ENCODE assay signal across 1 mouse cellular context in the genomic region with DNA sequence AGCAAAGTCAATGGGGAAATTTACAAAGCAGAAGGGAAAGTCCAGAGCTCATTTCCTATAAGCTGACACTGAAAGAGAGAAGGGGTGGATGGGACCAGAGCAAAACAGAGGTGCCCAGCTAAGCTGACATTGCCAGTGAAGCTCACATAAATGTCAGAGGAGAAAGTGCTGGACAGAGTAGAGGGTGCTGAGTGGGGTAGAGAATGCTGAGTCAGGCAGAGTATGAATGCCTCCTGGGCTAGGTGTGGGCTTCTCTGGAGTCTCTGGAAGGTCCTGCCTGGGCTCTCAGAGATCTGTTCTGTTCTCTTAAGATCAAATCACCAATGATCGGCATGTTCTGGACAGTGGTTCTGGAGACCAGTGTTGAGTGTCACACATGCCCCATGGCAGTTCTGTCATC.
TF ChIP-seq lines count a peak whose summit lies in the region.

No protein-coding gene starts in this region.

TF ChIP-seq in CH12.LX, 34 proteins besides CTCF, POLR2A, EP300 and RAD21:
- no peak; the same call in 1 of the 2 replicates for TF ChIP-seq ELF1 (IDR thresholded peaks at IDR 0.05; ENCODE audit: low read depth, low read length)
- 0 out of 2 replicates have a peak, but pooled peaks have one; percentile 4 for TF ChIP-seq NELFE (IDR thresholded peaks at IDR 0.05; ENCODE audit: low read depth, low read length)
- TF ChIP-seq PAX5 (IDR thresholded peaks at IDR 0.05; ENCODE audit: low read length) = no peak
- TF ChIP-seq NRF1 (IDR thresholded peaks at IDR 0.05; ENCODE audit: low read depth, low read length) = no peak
- TF ChIP-seq MAFK (IDR thresholded peaks at IDR 0.05; ENCODE audit: insufficient replicate concordance, low read length) = peak; percentile 81
- TF ChIP-seq TCF12 (IDR thresholded peaks at IDR 0.05; ENCODE audit: low read depth, low read length) = peak; percentile 34; the same call in 1 of the 2 replicates
- TF ChIP-seq MEF2A (IDR thresholded peaks at IDR 0.05; ENCODE audit: borderline replicate concordance, low read depth, low read length) = 0 out of 2 replicates have a peak, but pooled peaks have one; percentile 5
- TF ChIP-seq MYC (IDR thresholded peaks at IDR 0.05; ENCODE audit: low read depth, low read length) = 0 out of 2 replicates have a peak, but pooled peaks have one; percentile 12
- TF ChIP-seq ZNF384 (IDR thresholded peaks at IDR 0.05; ENCODE audit: low read depth, low read length) = no peak
